Mouse (Mus musculus): ENCODE data around the gene Ptpn22. TPM values are rescaled to one million over a fixed set of nuclear protein-coding genes. Genes with fewer than 3 reads are reported as not detected.
A peak's percentile ranks its signal among the peaks of the same experiment; 100 is the strongest.

The Ptpn22 gene
- polyA plus RNA-seq, 1 experiment = 0.28 TPM

DNA sequence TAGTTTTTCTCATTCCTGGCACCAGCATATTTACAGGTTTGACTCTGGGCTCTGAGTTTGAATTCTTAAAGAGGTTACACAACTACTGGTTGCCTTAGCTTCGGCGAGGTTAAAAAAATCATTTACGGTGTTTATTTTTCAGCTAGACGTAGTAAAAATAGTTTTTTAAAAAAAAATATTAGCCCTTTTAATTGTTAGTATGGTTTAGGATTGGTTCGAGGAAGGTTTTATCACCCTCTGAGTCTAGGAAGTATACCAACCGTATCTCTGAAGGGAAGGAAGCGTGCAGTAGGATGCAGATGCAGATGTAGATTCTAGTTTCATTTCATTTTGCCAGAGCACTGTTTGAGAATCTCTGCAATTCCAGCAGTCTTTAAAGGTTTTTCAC is 55.9 kb downstream of the Ptpn22 start:
- Histone ChIP-seq H3K4me3 (ENCODE audit: insufficient read depth, low read length) (peak overlapping the region; percentile 78), H3K27ac (ENCODE audit: insufficient read depth, low read length) (no peak overlapping the region), H3K4me1 (ENCODE audit: control insufficient read depth, insufficient read depth, low read length) (no peaks in the 10 kb centered on the region)
- TF ChIP-seq POLR2A (IDR thresholded peaks at IDR 0.05; ENCODE audit: low read depth, low read length) = no peak
- no peak for TF ChIP-seq CTCF (IDR thresholded peaks at IDR 0.05; ENCODE audit: borderline replicate concordance, insufficient read depth, low read length)

DNA sequence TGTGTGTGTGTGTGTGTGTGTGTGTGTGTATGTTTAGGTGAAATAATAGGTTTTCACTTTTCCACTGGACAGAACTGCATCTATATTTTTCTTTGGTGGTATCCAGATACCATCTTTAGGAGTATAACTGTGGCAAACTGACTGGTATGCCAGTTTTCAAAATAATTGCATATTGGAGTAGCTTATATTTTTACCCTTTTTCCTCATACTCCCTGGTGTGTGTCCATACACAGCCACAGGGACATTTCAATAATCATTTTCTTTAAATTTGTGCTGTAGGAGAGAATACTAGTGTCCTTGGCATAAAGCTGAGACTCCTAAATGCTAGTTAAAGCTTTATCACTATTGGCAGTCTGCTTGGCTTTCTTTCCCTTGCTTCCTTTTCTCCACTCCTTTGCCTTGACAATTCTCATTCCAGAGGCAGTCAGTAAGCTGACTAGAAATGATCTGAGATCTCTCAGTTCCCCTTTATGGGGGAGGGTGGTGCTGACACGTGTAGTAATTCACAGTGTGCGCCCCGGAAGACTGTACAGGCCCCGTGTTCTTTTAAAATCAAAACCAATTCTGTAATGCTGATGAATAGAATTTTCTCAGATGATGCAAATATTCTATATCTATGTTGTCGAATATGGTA is 56.7 kb downstream of the Ptpn22 start:
- Histone ChIP-seq H3K4me1 (ENCODE audit: control insufficient read depth, insufficient read depth, low read length) (no peaks in the 10 kb centered on the region), H3K4me3 (ENCODE audit: insufficient read depth, low read length) (peak overlapping the region; percentile 55), H3K27ac (ENCODE audit: insufficient read depth, low read length) (0 out of 2 replicates have a peak overlapping the region, but pooled peaks have one; percentile 4)
- TF ChIP-seq POLR2A (IDR thresholded peaks at IDR 0.05; ENCODE audit: low read depth, low read length) = no peak
- TF ChIP-seq CTCF (IDR thresholded peaks at IDR 0.05; ENCODE audit: borderline replicate concordance, insufficient read depth, low read length) = no peak

DNA sequence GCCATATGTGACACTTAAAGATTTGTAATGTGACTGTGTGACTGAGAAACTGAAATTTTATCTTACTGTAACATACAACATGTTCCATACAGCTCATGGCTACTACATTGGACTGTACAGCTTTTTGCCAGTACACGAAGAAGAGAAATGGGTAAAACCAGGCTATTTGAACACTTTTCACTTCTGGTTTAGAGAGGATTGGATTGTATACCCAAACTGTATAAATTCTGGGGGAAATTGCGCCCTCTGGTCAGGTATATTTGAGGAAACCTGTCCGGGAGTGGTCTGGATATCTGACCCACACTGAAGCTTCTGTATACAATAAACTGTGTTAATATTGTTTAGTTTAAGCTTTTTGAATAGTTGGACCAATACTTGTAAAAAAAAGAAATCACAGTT is 57.2 kb downstream of the Ptpn22 start:
- TF ChIP-seq CTCF (IDR thresholded peaks at IDR 0.05; ENCODE audit: borderline replicate concordance, insufficient read depth, low read length) (no peak), POLR2A (IDR thresholded peaks at IDR 0.05; ENCODE audit: low read depth, low read length) (no peak)
- no peak overlapping the region for H3K27ac ChIP-seq (ENCODE audit: insufficient read depth, low read length)
- peak overlapping the region; percentile 55 for H3K4me3 ChIP-seq (ENCODE audit: insufficient read depth, low read length)
- no peaks in the 10 kb centered on the region for H3K4me1 ChIP-seq (ENCODE audit: control insufficient read depth, insufficient read depth, low read length)

DNA sequence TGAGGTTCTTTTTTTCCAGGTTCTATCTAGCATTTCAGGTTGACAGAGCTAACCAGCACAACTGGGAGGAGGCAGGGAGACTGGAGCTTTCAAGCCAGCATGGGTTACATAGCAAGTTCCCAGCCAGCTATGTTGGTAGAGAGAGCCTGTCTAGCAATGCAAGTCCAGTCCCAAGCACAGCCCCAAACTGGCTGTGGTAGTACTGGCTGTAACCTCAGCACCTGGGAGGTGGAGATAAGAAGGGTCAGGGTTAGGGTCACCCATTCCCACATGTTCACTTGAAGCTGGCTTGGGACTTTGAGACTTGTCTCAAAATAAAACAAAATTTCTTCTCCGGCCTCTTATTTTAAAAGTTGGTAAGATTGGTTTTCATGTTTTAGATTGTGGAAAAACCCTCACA is 60.5 kb downstream of the Ptpn22 start:
- Histone ChIP-seq H3K4me1 (ENCODE audit: control insufficient read depth, insufficient read depth, low read length) (0 out of 2 replicates have a peak, but pooled peaks cover 3% of the 10 kb centered on the region), H3K27ac (ENCODE audit: insufficient read depth, low read length) (no peak overlapping the region), H3K4me3 (ENCODE audit: insufficient read depth, low read length) (no peak overlapping the region)
- no peak for TF ChIP-seq CTCF (IDR thresholded peaks at IDR 0.05; ENCODE audit: borderline replicate concordance, insufficient read depth, low read length)
- no peak for TF ChIP-seq POLR2A (IDR thresholded peaks at IDR 0.05; ENCODE audit: low read depth, low read length)

DNA sequence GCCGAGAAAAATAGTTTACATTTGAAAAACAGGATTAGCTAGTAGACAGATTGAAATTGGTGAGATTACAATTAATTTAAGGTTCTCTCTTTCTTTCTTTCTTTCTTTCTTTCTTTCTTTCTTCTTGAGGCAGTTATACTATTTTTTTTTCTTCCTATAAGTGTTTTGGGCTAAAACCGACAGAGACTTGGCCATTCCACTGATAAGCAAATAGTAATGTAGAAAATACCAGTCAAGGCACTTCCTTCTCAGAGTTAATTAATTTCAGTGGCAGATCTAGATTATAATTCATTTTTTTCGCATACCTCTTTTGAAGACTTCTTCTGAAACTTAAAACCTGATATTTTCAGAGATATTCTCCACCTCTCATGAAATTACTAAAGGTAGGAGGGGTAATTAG is 65.7 kb downstream of the Ptpn22 start:
- Histone ChIP-seq H3K27ac (ENCODE audit: insufficient read depth, low read length) (no peak overlapping the region), H3K4me1 (ENCODE audit: control insufficient read depth, insufficient read depth, low read length) (0 out of 2 replicates have a peak, but pooled peaks cover 3% of the 10 kb centered on the region), H3K4me3 (ENCODE audit: insufficient read depth, low read length) (no peak overlapping the region)
- TF ChIP-seq CTCF (IDR thresholded peaks at IDR 0.05; ENCODE audit: borderline replicate concordance, insufficient read depth, low read length) (no peak), POLR2A (IDR thresholded peaks at IDR 0.05; ENCODE audit: low read depth, low read length) (no peak)

DNA sequence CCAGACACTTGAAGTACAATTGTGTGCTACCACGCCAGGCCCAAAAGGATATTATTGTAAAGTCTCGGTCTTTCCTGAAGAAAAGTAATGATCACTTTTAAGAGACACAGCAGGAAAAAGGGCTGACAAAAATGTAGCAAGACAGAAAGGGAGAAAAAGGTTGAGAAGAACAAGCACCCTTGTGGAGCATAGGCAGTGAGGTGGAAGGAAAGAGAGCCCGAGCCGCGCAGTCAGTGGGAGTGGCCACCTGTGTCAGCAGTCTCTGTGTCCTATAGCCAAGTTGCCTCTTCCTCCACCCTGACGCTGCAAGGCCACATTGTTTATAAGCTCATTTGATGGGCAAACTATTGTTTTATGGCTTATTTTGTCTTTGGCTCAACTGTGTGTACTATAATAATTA is 67.9 kb downstream of the Ptpn22 start:
- H3K27ac ChIP-seq (ENCODE audit: insufficient read depth, low read length) = no peak overlapping the region
- 0 out of 2 replicates have a peak, but pooled peaks cover 3% of the 10 kb centered on the region for H3K4me1 ChIP-seq (ENCODE audit: control insufficient read depth, insufficient read depth, low read length)
- no peak overlapping the region for H3K4me3 ChIP-seq (ENCODE audit: insufficient read depth, low read length)
- no peak for TF ChIP-seq POLR2A (IDR thresholded peaks at IDR 0.05; ENCODE audit: low read depth, low read length)
- no peak for TF ChIP-seq CTCF (IDR thresholded peaks at IDR 0.05; ENCODE audit: borderline replicate concordance, insufficient read depth, low read length)

DNA sequence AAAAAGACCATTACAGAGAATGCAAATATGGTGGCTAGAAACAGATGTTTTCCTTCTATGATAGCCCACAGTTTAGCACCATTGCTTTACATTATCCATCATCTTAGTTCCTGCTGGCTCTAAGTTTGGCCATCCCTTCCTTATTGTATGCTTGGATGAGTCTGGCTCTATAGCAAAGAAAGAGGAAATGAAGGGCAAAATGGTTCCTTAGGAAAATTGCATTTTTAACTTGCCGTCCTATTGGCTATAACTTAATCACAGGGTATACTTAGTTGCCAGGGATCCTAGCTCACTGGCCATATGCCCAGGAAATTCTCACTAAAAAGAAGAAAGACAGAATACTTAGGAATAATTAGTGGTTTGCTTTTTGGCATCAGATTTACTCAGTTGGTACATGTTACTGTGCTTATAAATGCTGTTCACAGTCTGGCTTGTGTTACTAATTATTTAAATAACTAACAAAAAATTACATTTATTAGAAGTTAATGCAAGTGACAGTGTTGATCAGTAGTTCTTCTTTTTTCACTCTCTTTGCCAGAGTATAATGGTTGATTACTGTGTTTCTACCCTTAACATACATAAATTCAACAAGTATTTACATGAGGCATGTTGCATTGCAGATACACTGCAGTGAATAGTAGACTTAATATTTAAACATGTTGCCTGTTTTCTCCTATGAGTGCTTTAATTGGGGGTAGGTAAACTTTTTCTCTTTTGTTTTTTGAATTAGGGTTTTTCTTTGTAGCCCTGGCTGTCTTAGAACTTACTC is 85.4 kb downstream of the Ptpn22 start:
- TF ChIP-seq CTCF (IDR thresholded peaks at IDR 0.05; ENCODE audit: borderline replicate concordance, insufficient read depth, low read length) (no peak), POLR2A (IDR thresholded peaks at IDR 0.05; ENCODE audit: low read depth, low read length) (no peak)
- H3K4me3 ChIP-seq (ENCODE audit: insufficient read depth, low read length) = no peak overlapping the region
- H3K27ac ChIP-seq (ENCODE audit: insufficient read depth, low read length) = no peak overlapping the region
- no peaks in the 10 kb centered on the region for H3K4me1 ChIP-seq (ENCODE audit: control insufficient read depth, insufficient read depth, low read length)

DNA sequence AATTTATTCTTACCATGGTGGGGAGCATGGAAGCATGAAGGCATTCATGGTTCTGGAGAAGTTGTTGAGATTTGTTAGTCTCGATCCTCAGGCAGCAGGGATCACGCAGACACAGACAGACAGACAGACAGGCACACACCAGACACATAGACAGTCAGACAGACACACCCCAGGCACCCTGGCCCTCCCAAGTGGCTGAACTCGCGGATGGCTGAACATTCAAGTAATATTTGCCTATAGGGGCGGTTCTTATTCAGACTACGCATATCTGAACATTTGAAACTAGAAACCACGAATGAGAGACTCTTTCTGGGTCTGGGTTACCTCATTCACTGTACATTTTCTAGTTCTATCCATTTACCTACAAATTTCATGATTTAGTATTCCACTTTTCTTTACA is 89.1 kb downstream of the Ptpn22 start:
- H3K4me1 ChIP-seq (ENCODE audit: control insufficient read depth, insufficient read depth, low read length) = no peaks in the 10 kb centered on the region
- H3K4me3 ChIP-seq (ENCODE audit: insufficient read depth, low read length) = no peak overlapping the region
- H3K27ac ChIP-seq (ENCODE audit: insufficient read depth, low read length) = no peak overlapping the region
- TF ChIP-seq POLR2A (IDR thresholded peaks at IDR 0.05; ENCODE audit: low read depth, low read length) (no peak), CTCF (IDR thresholded peaks at IDR 0.05; ENCODE audit: borderline replicate concordance, insufficient read depth, low read length) (no peak)

DNA sequence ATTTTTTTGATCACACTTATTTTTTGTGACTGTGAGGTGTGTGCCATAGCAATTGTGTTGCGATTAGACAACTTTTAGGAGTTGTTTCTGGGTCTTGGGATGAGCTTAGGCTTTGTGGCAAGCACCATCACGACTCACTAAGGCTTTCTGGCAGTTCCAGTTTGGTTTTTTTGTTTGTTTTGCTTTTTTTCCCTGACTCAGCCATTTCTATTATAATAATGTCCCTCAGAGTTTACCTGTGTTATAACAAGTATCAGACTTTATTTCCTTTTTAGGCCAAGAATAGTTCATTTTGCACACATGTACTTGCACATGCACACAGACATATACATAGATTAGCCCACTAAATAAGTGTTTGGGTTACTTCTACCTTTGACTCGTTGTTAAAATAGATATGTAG is 101.0 kb downstream of the Ptpn22 start:
- no peaks in the 10 kb centered on the region for H3K4me1 ChIP-seq (ENCODE audit: control insufficient read depth, insufficient read depth, low read length)
- no peak overlapping the region for H3K4me3 ChIP-seq (ENCODE audit: insufficient read depth, low read length)
- TF ChIP-seq POLR2A (IDR thresholded peaks at IDR 0.05; ENCODE audit: low read depth, low read length) (no peak), CTCF (IDR thresholded peaks at IDR 0.05; ENCODE audit: borderline replicate concordance, insufficient read depth, low read length) (no peak)
- H3K27ac ChIP-seq (ENCODE audit: insufficient read depth, low read length) = no peak overlapping the region

Other genes starting within 250 kb of the Ptpn22 start
- 3.7 and 4.0 TPM in 2 replicates for gene Atg4a-ps, start 213.7 kb upstream of the Ptpn22 start, polyA plus RNA-seq (2011; ENCODE audit: insufficient read length, low read depth, missing spikeins)
- 29.8 and 60.5 TPM in 2 replicates for gene Olfml3, start 121.8 kb upstream of the Ptpn22 start, polyA plus RNA-seq (2011; ENCODE audit: insufficient read length, low read depth, missing spikeins)
- not detected in 2 replicates for gene Gm10964, start 120.4 kb upstream of the Ptpn22 start, polyA plus RNA-seq (2011; ENCODE audit: insufficient read length, low read depth, missing spikeins)
- 53.1 and 56.2 TPM in 2 replicates for gene Hipk1, start 68.2 kb upstream of the Ptpn22 start, polyA plus RNA-seq (2011; ENCODE audit: insufficient read length, low read depth, missing spikeins)
- 8.0 and 10.1 TPM in 2 replicates for gene Dclre1b, start 50.4 kb upstream of the Ptpn22 start, polyA plus RNA-seq (2011; ENCODE audit: insufficient read length, low read depth, missing spikeins)
- gene Ap4b1, start 50.3 kb upstream of the Ptpn22 start, polyA plus RNA-seq (2011; ENCODE audit: insufficient read length, low read depth, missing spikeins) = 15.4 and 16.4 TPM in 2 replicates
- not detected in 2 replicates for gene Gm43064, start 50.2 kb upstream of the Ptpn22 start, polyA plus RNA-seq (2011; ENCODE audit: insufficient read length, low read depth, missing spikeins)
- gene Bcl2l15, start 27.2 kb upstream of the Ptpn22 start, polyA plus RNA-seq (2011; ENCODE audit: insufficient read length, low read depth, missing spikeins) = not detected in 2 replicates
- 10.1 and 11.9 TPM in 2 replicates for gene Rsbn1, start 54.3 kb downstream of the Ptpn22 start, polyA plus RNA-seq (2011; ENCODE audit: insufficient read length, low read depth, missing spikeins)
- 47.7 and 53.1 TPM in 2 replicates for gene Phtf1, start 108.3 kb downstream of the Ptpn22 start, polyA plus RNA-seq (2011; ENCODE audit: insufficient read length, low read depth, missing spikeins)

Data from embryonic fibroblast, embryonic 13.5 days (primary cell).